Mouse (Mus musculus) layer of hippocampus, adult 18-20 months (tissue): Measurements from ENCODE around the gene C2cd2. TPM values are rescaled to one million over a fixed set of nuclear protein-coding genes. Genes with fewer than 3 reads are reported as not detected.
"Not testable (repeated sequence)": the region's sequence is repeated elsewhere in the genome, so short reads cannot be mapped to it uniquely, and the experiment has no call there.

Source experiments
- DNase-seq, 2 experiments: peaks; one replicate each; pipeline ENCODE4 v3.0.0; 2022; ENCODE audit warnings: low spot score in 2 of 2
- total RNA-seq, 2 experiments: library from RNA; stranded (reverse); gene quantifications; 2 replicates each; pipeline ENCODE4 v1.2.3; 2021

The C2cd2 gene
- total RNA-seq, 2 experiments from 2014 or later = 12.0 to 18.5 TPM

GRCm38 (mm10) chr16:97948836-97949235, 13.6 kb downstream of the C2cd2 start:
- no peak for DNase-seq

- not testable (repeated sequence) for DNase-seq
These were observed 15.4 kb downstream of the C2cd2 start for GRCm38 (mm10) chr16:97946993-97947392.

GRCm38 (mm10) chr16:97941844-97942243, 20.6 kb downstream of the C2cd2 start:
- no peak for DNase-seq

- no peak for DNase-seq
These were observed 21.9 kb downstream of the C2cd2 start for GRCm38 (mm10) chr16:97940471-97940973.

GRCm38 (mm10) chr16:97935815-97936214, 26.6 kb downstream of the C2cd2 start:
- no peak for DNase-seq

GRCm38 (mm10) chr16:97930231-97930630, 32.2 kb downstream of the C2cd2 start:
- no peak for DNase-seq

- no peak for DNase-seq
These were observed 32.9 kb downstream of the C2cd2 start for GRCm38 (mm10) chr16:97929520-97929919.

- DNase-seq = no peak
These were observed 35.0 kb downstream of the C2cd2 start for GRCm38 (mm10) chr16:97927331-97927938.

- DNase-seq = no peak
These were observed 36.0 kb downstream of the C2cd2 start for GRCm38 (mm10) chr16:97926381-97926780.

GRCm38 (mm10) chr16:97925760-97926159, 36.6 kb downstream of the C2cd2 start:
- DNase-seq = no peak

GRCm38 (mm10) chr16:97923700-97924099, 38.7 kb downstream of the C2cd2 start:
- no peak for DNase-seq

GRCm38 (mm10) chr16:97922779-97923126, 39.6 kb downstream of the C2cd2 start:
- no peak for DNase-seq

GRCm38 (mm10) chr16:97921961-97922778, 40.2 kb downstream of the C2cd2 start:
- DNase-seq = peak; percentile 82 to 86

GRCm38 (mm10) chr16:97920621-97921020, 41.8 kb downstream of the C2cd2 start:
- DNase-seq = peak in 1 of 2 experiments; percentile 3

- DNase-seq = no peak
These were observed 42.6 kb downstream of the C2cd2 start for GRCm38 (mm10) chr16:97919793-97920192.

- DNase-seq = no peak
These were observed 49.5 kb downstream of the C2cd2 start for GRCm38 (mm10) chr16:97912873-97913272.

- peak in 1 of 2 experiments; percentile 8 for DNase-seq
These were observed 53.0 kb downstream of the C2cd2 start for GRCm38 (mm10) chr16:97909356-97909755.

- DNase-seq = no peak
These were observed 54.9 kb downstream of the C2cd2 start for GRCm38 (mm10) chr16:97907496-97907895.

- no peak for DNase-seq
These were observed 56.1 kb downstream of the C2cd2 start for GRCm38 (mm10) chr16:97906337-97906736.

- no peak for DNase-seq
These were observed 56.9 kb downstream of the C2cd2 start for GRCm38 (mm10) chr16:97905449-97905991.

- DNase-seq = no peak
These were observed 58.4 kb downstream of the C2cd2 start for GRCm38 (mm10) chr16:97904035-97904434.

- DNase-seq = no peak
These were observed 64.9 kb downstream of the C2cd2 start for GRCm38 (mm10) chr16:97897346-97898024.
